In genomic region chr2:152167851-152168290, GRCm38 (mm10) we compare ENCODE assay signal across 9 mouse cellular contexts. TPM values are rescaled to one million over a fixed set of nuclear protein-coding genes. Genes with fewer than 3 reads are reported as not detected.
DNase-seq lines count a peak whose midpoint lies in the region; ATAC-seq and TF ChIP-seq lines count a peak whose summit lies in the region.
"Had no signal": no experiment of that assay in that cellular context is flagged by ENCODE, and none has a peak within 500 bp of the region (broad histone marks: within the 10 kb centered on the region; RNA-seq: fewer than 3 reads in every experiment).

No protein-coding gene starts in this region.

- H3K27me3 ChIP-seq in forebrain, embryonic 13.5 days = no peaks in the 10 kb centered on the region
- no peaks in the 10 kb centered on the region for H3K27me3 ChIP-seq in heart, postnatal 0 days (ENCODE audit: control insufficient read depth, insufficient read depth, low read length)

- H3K4me1 ChIP-seq in forebrain, embryonic 13.5 days = peaks cover 6% of the 10 kb centered on the region; the same call in 1 of the 2 replicates
- H3K4me1 ChIP-seq in heart, postnatal 0 days (ENCODE audit: control insufficient read depth, insufficient read depth) = no peaks in the 10 kb centered on the region
- H3K4me1 ChIP-seq: megakaryocyte, embryonic 14.5 days had no signal

- H3K4me3 ChIP-seq in forebrain, embryonic 13.5 days = no peak overlapping the region
- H3K4me3 ChIP-seq in heart, postnatal 0 days (ENCODE audit: low read depth, low read length) = no peak overlapping the region
- H3K4me3 ChIP-seq: megakaryocyte, embryonic 14.5 days had no signal

- H3K9ac ChIP-seq in forebrain, embryonic 13.5 days = no peak overlapping the region
- no peak overlapping the region for H3K9ac ChIP-seq in heart, postnatal 0 days (replicated peaks; ENCODE audit: low read depth, low read length)

- no peak for TF ChIP-seq CTCF in heart, postnatal 0 days (IDR thresholded peaks at IDR 0.05; ENCODE audit: low read depth)

- H3K9me3 ChIP-seq in forebrain, embryonic 13.5 days (replicated peaks) = no peaks in the 10 kb centered on the region
- H3K9me3 ChIP-seq in heart, postnatal 0 days (replicated peaks; ENCODE audit: control insufficient read depth, low read length) = no peaks in the 10 kb centered on the region

- no peak overlapping the region for H3K27ac ChIP-seq in forebrain, embryonic 13.5 days
- H3K27ac ChIP-seq in heart, postnatal 0 days (ENCODE audit: low read depth) = no peak overlapping the region

- ATAC-seq in common myeloid progenitor, adult 5-6 weeks (replicated peaks; ENCODE audit: low read depth, poor library complexity, severe bottlenecking) = peak; percentile 60; the same call in 1 of the 2 replicates
- peak; percentile 70; the same call in 1 of the 2 replicates for ATAC-seq in forebrain, embryonic 13.5 days
- peak; percentile 47 for ATAC-seq in heart, postnatal 0 days (ENCODE audit: insufficient read depth, low read depth)
- no peak for ATAC-seq in erythroid progenitor cell, adult 5-6 weeks (replicated peaks; ENCODE audit: low FRiP score, poor library complexity, severe bottlenecking)

- no peak overlapping the region for H3K4me2 ChIP-seq in forebrain, embryonic 13.5 days
- no peak overlapping the region for H3K4me2 ChIP-seq in heart, postnatal 0 days (ENCODE audit: low read depth, low read length)

- no peaks in the 10 kb centered on the region for H3K36me3 ChIP-seq in forebrain, embryonic 13.5 days (ENCODE audit: poor library complexity, severe bottlenecking)
- H3K36me3 ChIP-seq in heart, postnatal 0 days (replicated peaks; ENCODE audit: control insufficient read depth, insufficient read depth, low read length) = no peaks in the 10 kb centered on the region

- no peak for DNase-seq in heart, postnatal 0 days (ENCODE audit: low spot score)
- peak; percentile 59 to 70 for DNase-seq in layer of hippocampus, adult 18-20 months (ENCODE audit: low spot score in 2 of 2)
- peak; percentile 25 for DNase-seq in mesoderm, embryonic 11.5 days (ENCODE audit: low read depth, low spot score)
- no peak for DNase-seq in urinary bladder, adult 18-20 months (ENCODE audit: low spot score in 2 of 2)
- no peak for DNase-seq in thymus, postnatal 0 days (ENCODE audit: low spot score)

- no peak for TF ChIP-seq EP300 in heart, postnatal 0 days (IDR thresholded peaks at IDR 0.05; ENCODE audit: low read depth)

- WGBS in forebrain, embryonic 13.5 days = 23% methylated on average over 8 of the region's 8 CpGs
- 28% methylated on average over 8 of the region's 8 CpGs for WGBS in heart, postnatal 0 days

RNA-seq across cellular contexts. Expression of gene Tcf15, which starts 24.5 kb away (rescaled TPM):
- 1.2 TPM in 1 of 2 replicates, not detected in the other for total RNA-seq in common myeloid progenitor, adult 5-6 weeks (2017)
- polyA plus RNA-seq in forebrain, embryonic 13.5 days (2015; fragmentation: Nextera tagmentation; extraction: Ambion mirVana) = 1.4 and 1.8 TPM in 2 replicates
- 32.5 and 36.8 TPM in 2 replicates for total RNA-seq in heart, postnatal 0 days (2014; rRNA removed; ENCODE audit: low replicate concordance)
- polyA plus RNA-seq in heart, postnatal 0 days (2015; fragmentation: Nextera tagmentation; extraction: Ambion mirVana) = 23.0 and 23.2 TPM in 2 replicates
- total RNA-seq in layer of hippocampus, adult 18-20 months (2021) = 1 to 10 TPM; 2.9 to 3.1 TPM
- polyA plus RNA-seq in thymus, postnatal 0 days (2015; fragmentation: Nextera tagmentation; extraction: Ambion mirVana) = 2.1 TPM in 2 replicates
- total RNA-seq in erythroid progenitor cell, adult 5-6 weeks (2015; ENCODE audit: low replicate concordance) = not detected in 2 replicates
- not detected in 2 replicates for total RNA-seq in erythroid progenitor cell, adult 5-6 weeks (2017; ENCODE audit: low replicate concordance)

RNA-seq across cellular contexts. Expression of gene Csnk2a1, which starts 58.8 kb away (rescaled TPM):
- 105 and 132 TPM in 2 replicates for total RNA-seq in common myeloid progenitor, adult 5-6 weeks (2017)
- 137 and 142 TPM in 2 replicates for polyA plus RNA-seq in forebrain, embryonic 13.5 days (2015; fragmentation: Nextera tagmentation; extraction: Ambion mirVana)
- total RNA-seq in heart, postnatal 0 days (2014; rRNA removed; ENCODE audit: low replicate concordance) = 89.5 TPM in 2 replicates
- 74.4 and 80.7 TPM in 2 replicates for polyA plus RNA-seq in heart, postnatal 0 days (2015; fragmentation: Nextera tagmentation; extraction: Ambion mirVana)
- 10 to 100 TPM; 92.6 to 95.5 TPM for total RNA-seq in layer of hippocampus, adult 18-20 months (2021)
- polyA plus RNA-seq in thymus, postnatal 0 days (2015; fragmentation: Nextera tagmentation; extraction: Ambion mirVana) = 105 and 120 TPM in 2 replicates
- total RNA-seq in erythroid progenitor cell, adult 5-6 weeks (2015; ENCODE audit: low replicate concordance) = 51.2 and 70.4 TPM in 2 replicates
- 78.8 and 93.5 TPM in 2 replicates for total RNA-seq in erythroid progenitor cell, adult 5-6 weeks (2017; ENCODE audit: low replicate concordance)

Comparison
In these comparisons a context has a peak if more than half of its experiments do, and no peak if none do; other contexts are left out.
1. DNase-seq: peak in layer of hippocampus, adult 18-20 months (2 of 2) and mesoderm, embryonic 11.5 days (single experiment); none in heart, postnatal 0 days (single experiment), urinary bladder, adult 18-20 months (0 of 2) and thymus, postnatal 0 days (single experiment).